Mouse (Mus musculus) adrenal gland, postnatal 4 days (tissue): ENCODE data around the gene Gm20662. TPM values are rescaled to one million over a fixed set of nuclear protein-coding genes. Genes with fewer than 3 reads are reported as not detected.

Experiments used
- DNase-seq, 2 experiments: peaks; one replicate each; pipeline ENCODE4 v3.0.0; 2021 to 2022; ENCODE audit warnings: low spot score in 2 of 2, mixed read lengths in 2 of 2
- total RNA-seq, 2 experiments: library from RNA; stranded (reverse); gene quantifications; 2 replicates each; pipeline ENCODE4 v1.2.3; 2021

The Gm20662 gene
- total RNA-seq, 2 experiments from 2014 or later, result 0.53 to 1.3 TPM

DNA sequence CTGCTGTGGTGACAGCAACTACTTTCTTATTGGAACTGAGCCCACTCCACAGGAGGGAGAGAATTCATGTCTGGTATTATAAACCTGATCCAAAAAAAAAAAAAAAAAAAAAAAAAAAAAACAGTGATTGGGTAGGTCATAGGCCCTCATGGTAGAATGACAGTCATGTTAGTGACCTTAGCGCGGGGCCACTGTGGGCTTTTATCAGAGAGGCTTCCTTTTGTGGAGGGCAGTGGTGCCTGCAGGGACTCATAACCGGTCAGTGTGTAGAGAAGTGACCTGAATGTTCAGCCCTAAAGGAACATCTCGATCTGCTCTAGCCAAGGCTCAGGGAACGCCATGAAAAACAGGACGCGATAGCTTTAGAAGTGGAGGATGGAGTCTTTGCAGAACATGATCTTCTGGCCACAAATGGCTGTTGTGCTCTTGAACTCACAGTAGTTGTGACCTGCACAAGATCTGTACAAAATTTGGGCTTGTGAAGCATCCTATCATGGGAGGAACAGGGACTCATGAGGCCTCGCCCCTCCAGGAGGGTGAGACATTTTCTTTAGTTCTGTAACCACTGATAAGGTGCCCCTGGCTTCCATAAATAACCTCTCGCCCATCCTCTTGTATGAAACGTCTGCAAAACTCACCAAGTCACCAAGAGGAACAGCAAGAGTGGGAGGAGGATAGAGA, 21.5 kb upstream of the Gm20662 start:
- no peak for DNase-seq

GRCm38 (mm10) chr9:107975399-107976386, 20.5 kb upstream of the Gm20662 start, which contains the start of gene Uba7:
Uba7 (plus strand) TSS chr9:107975505.
- DNase-seq, result no peak

GRCm38 (mm10) chr9:107978815-107979214, 17.3 kb upstream of the Gm20662 start:
- DNase-seq, result no peak

GRCm38 (mm10) chr9:107981684-107982605, 14.2 kb upstream of the Gm20662 start:
- no peak for DNase-seq

- DNase-seq, result peak in 1 of 2 experiments; percentile 49
These were observed 13.3 kb upstream of the Gm20662 start, which contains the start of gene Gm20661 for GRCm38 (mm10) chr9:107982681-107983346. Gm20661 (plus strand) TSS chr9:107983058.

- peak in 1 of 2 experiments; percentile 41 for DNase-seq
These were observed 12.7 kb upstream of the Gm20662 start for GRCm38 (mm10) chr9:107983421-107983890.

GRCm38 (mm10) chr9:107984052-107984753, 11.9 kb upstream of the Gm20662 start:
- DNase-seq, result no peak

DNA sequence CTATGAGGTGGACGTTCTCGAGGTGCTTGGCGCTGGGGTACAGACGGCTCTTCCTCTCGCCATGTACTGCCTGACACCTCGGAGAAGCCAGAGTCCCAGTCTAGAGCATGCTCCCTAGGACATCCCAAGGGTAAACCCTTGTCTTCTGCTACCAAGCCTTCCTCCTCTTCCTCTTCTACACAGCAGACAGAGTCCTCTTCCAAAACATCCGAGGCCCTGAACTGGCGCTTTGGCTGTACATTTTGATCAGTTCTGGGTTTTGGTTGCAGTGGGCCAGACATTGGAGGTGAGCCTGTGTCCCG, 11.4 kb upstream of the Gm20662 start:
- no peak for DNase-seq

DNA sequence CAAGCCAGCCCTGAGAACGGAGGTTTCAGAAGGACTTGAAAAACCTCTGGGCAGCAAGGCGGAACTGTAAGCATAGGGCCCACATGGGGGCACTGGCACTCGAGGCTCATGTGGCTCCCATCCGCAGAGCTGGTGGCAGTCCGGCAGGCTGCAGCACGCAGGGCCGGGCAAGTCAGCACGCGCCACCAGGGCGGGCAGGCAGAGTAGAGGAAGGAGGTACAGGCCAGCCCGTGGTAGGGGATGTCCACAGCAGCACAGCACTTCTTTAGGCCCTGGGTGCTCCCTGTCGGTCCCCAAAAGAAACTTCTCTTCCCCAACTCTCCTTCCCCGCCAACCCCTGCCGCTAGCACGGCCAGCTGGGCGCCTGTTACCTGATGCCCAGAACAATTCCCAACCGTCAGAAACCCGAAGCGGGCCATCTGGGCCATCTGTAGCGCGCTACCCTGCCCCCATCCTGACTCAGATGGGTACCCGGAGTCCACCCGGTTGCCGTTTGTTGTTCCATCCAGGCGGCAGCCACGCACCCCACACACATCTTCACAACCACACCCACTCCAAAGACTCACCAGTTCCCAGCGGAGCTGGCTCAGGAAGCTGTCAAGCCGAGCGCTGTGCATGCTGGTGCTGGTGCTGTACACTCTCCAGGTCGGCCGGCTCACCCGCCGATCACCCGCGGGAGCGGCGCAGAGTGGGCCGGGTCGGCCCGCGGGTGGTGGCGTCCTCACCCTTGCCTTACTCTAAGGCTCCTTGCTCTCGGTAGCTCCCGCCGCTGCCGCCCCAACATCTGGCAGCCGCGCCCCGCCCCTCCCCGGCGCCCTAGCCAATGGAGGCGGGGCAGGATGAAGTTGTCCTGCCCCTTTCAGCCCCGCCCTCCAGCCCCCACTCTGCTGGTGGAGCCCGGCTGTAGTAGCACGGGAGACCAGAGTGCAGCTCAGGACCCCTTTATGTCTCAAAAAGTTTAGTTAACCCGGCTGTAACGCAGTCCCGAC, 10.7 kb upstream of the Gm20662 start, which contains the start of gene Inka1:
Gene Inka1, minus strand, starts transcription at position 749 of the 989 bp plus-strand sequence.
- peak; percentile 68 to 80 for DNase-seq

DNA sequence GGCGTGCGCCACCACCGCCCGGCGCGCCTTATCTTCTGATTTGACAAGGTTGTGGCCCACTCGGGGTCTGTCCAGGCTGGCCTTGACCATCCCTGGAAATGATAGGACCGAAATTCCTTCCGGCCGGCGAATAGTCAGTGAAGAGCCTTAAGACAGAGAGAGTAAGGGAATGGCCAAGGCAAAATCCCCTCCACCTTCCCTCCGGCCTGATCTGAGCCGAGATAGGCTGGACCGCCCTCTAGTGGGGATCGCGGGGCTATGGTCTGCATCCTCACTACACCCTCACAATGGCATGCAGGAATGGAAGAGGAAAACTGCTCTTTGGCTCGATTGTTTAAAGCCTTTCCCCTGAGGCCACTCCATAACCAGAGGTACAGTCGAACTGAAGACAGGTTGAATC, 9.8 kb upstream of the Gm20662 start:
- peak; percentile 52 to 71 for DNase-seq

DNA sequence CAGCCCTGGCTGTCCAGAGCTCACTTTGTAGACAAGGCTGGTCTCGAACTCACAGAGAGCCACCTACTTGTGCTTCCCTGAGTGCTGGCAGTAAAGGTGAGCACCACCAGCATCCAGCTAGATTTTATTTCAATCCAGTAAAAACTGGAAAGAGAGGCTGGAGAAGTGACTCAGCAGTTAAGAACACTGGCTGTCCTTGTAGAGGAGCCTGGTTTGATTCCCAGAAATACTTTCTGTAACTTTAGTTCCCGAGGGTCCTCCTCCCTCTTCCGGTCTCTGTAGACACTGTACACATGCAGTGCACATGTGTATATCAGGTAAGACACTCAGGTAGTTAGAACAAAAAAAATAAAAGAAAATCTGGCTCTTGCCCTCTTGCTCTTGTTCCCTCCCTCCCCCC, 8.2 kb upstream of the Gm20662 start:
- no peak for DNase-seq

GRCm38 (mm10) chr9:107992197-107992596, 4.0 kb upstream of the Gm20662 start, which contains the start of gene Cdhr4:
Cdhr4 (plus strand) TSS chr9:107992497.
- DNase-seq, result no peak

- no peak for DNase-seq
These were observed 3.1 kb upstream of the Gm20662 start for GRCm38 (mm10) chr9:107993013-107993412.

- DNase-seq, result no peak
These were observed 1.7 kb upstream of the Gm20662 start for GRCm38 (mm10) chr9:107994464-107994863.

- DNase-seq, result no peak
These were observed 636 bp upstream of the Gm20662 start for GRCm38 (mm10) chr9:107995513-107995912.

GRCm38 (mm10) chr9:108001922-108002770, 6.0 kb downstream of the Gm20662 start, which contains the start of gene Ip6k1:
Ip6k1 (plus strand) TSS chr9:108002501.
- DNase-seq, result peak; percentile 98 to 99
